Mouse (Mus musculus) erythroblast, embryonic 14.5 days (primary cell): ENCODE data around the gene Rreb1. TPM values are rescaled to one million over a fixed set of nuclear protein-coding genes. Genes with fewer than 3 reads are reported as not detected.

ENCODE experiments used
- H3K27me3 ChIP-seq: 2 replicates; pipeline ENCODE4 v1.6.1; 2012; ENCODE audit warnings: inconsistent platforms; ENCODE audit not compliant: control insufficient read depth
- H3K36me3 ChIP-seq: 2 replicates; pipeline ENCODE4 v1.6.1; 2012; ENCODE audit warnings: mild to moderate bottlenecking, inconsistent platforms; ENCODE audit not compliant: control insufficient read depth
- H3K4me1 ChIP-seq: 2 replicates; pipeline ENCODE4 v1.6.1; 2012; ENCODE audit warnings: inconsistent platforms; ENCODE audit not compliant: control insufficient read depth
- H3K4me3 ChIP-seq: replicated peaks from 2 replicates; pipeline ENCODE3; 2012; ENCODE audit warnings: moderate library complexity, mild to moderate bottlenecking, inconsistent platforms
- H3K9me3 ChIP-seq: 2 replicates; pipeline ENCODE4 v1.6.1; 2012; ENCODE audit warnings: low read length, inconsistent platforms, mixed read lengths; ENCODE audit not compliant: control insufficient read depth
- GATA1 ChIP-seq: IDR thresholded peaks from 2 replicates; pipeline ENCODE4 v1.6.1; 2012; ENCODE audit warnings: low read length, inconsistent platforms, mixed read lengths
- TAL1 ChIP-seq: IDR thresholded peaks from 3 replicates; pipeline ENCODE4 v1.6.1; 2012; ENCODE audit warnings: low read length, inconsistent platforms, mixed read lengths
- polyA plus RNA-seq: library from polyadenylated mRNA; stranded (reverse); fragments of >175 nt; gene quantifications from 2 replicates; pipeline ENCODE4 v1.2.3, GENCODE M21; 2012

Rreb1 gene
- polyA plus RNA-seq, 1 experiment: 0.60 TPM

GRCm38 (mm10) chr13:37860789-37861188, 82.6 kb downstream of the Rreb1 start:
- 0 out of 2 replicates have a peak, but pooled peaks cover 2% of the 10 kb centered on the region for H3K9me3 ChIP-seq
- TF ChIP-seq TAL1 (no peak), GATA1 (no peak)
- peaks cover 96% of the 10 kb centered on the region for H3K4me1 ChIP-seq
- peaks cover 22% of the 10 kb centered on the region for H3K36me3 ChIP-seq
- H3K4me3 ChIP-seq: peak overlapping the region; percentile 7
- H3K27me3 ChIP-seq: no peaks in the 10 kb centered on the region

DNA sequence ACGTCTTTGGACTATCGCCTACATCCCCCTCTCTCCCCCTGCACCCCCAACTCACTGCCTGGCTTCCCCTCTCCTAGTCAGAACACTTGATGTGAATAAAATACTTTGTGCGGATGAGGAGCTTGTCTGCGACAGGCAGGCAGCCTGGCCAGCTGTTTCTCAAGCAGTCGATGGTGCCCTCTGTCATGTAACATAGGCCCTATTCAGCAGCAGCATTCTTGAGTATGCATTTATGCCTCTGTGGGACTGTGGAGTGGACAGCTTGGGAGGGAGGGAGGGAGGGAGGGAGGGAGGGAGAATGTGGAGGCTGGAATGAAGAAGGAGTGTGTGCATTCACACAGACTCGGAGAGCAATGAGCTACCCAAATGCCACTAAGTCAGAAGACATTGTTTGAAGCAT, 84.3 kb downstream of the Rreb1 start:
- no peak overlapping the region for H3K4me3 ChIP-seq
- 0 out of 2 replicates have a peak, but pooled peaks cover 2% of the 10 kb centered on the region for H3K9me3 ChIP-seq
- peaks cover 25% of the 10 kb centered on the region for H3K36me3 ChIP-seq
- peaks cover 96% of the 10 kb centered on the region for H3K4me1 ChIP-seq
- H3K27me3 ChIP-seq: no peaks in the 10 kb centered on the region
- TF ChIP-seq TAL1 (no peak), GATA1 (no peak)

- Histone ChIP-seq H3K4me1 (peaks cover 98% of the 10 kb centered on the region), H3K4me3 (peak overlapping the region; percentile 39), H3K27me3 (no peaks in the 10 kb centered on the region), H3K36me3 (peaks cover 25% of the 10 kb centered on the region), H3K9me3 (0 out of 2 replicates have a peak, but pooled peaks cover 2% of the 10 kb centered on the region)
- TF ChIP-seq GATA1: peak; percentile 42; the same call in 1 of the 2 replicates
- TF ChIP-seq TAL1: no peak
These were observed 85.4 kb downstream of the Rreb1 start for GRCm38 (mm10) chr13:37863643-37864042.

DNA sequence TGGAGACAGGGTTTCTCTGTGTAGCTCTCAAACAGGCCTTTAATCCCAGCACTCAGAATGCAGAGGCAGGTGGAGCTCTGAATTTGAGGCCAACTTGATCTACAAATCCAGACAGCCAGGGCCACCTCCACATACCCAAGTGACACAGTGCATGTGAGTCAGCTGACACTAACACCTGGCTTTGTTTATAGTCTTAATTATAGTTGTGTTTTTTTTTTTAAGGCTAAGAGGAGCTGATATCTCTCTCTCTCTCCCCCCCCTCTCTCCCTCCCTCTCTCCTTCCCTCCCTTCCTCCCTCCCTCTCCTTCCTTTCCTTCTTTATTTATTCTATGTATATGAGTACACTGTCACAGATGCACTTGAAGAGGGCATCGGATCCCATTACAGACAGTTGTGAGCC, 86.5 kb downstream of the Rreb1 start:
- Histone ChIP-seq H3K9me3 (0 out of 2 replicates have a peak, but pooled peaks cover 2% of the 10 kb centered on the region), H3K4me1 (peaks cover 98% of the 10 kb centered on the region), H3K27me3 (no peaks in the 10 kb centered on the region), H3K4me3 (no peak overlapping the region), H3K36me3 (peaks cover 25% of the 10 kb centered on the region)
- no peak for TF ChIP-seq GATA1
- TF ChIP-seq TAL1: no peak

- H3K4me3 ChIP-seq: no peak overlapping the region
- peaks cover 97% of the 10 kb centered on the region for H3K4me1 ChIP-seq
- H3K36me3 ChIP-seq: peaks cover 22% of the 10 kb centered on the region
- H3K9me3 ChIP-seq: 0 out of 2 replicates have a peak, but pooled peaks cover 2% of the 10 kb centered on the region
- no peak for TF ChIP-seq GATA1
- TF ChIP-seq TAL1: no peak
- no peaks in the 10 kb centered on the region for H3K27me3 ChIP-seq
These were observed 88.1 kb downstream of the Rreb1 start for GRCm38 (mm10) chr13:37866296-37866695.

- H3K4me1 ChIP-seq: peaks cover 95% of the 10 kb centered on the region
- TF ChIP-seq GATA1 (no peak), TAL1 (no peak)
These were observed 88.6 kb downstream of the Rreb1 start for GRCm38 (mm10) chr13:37866846-37867245.

DNA sequence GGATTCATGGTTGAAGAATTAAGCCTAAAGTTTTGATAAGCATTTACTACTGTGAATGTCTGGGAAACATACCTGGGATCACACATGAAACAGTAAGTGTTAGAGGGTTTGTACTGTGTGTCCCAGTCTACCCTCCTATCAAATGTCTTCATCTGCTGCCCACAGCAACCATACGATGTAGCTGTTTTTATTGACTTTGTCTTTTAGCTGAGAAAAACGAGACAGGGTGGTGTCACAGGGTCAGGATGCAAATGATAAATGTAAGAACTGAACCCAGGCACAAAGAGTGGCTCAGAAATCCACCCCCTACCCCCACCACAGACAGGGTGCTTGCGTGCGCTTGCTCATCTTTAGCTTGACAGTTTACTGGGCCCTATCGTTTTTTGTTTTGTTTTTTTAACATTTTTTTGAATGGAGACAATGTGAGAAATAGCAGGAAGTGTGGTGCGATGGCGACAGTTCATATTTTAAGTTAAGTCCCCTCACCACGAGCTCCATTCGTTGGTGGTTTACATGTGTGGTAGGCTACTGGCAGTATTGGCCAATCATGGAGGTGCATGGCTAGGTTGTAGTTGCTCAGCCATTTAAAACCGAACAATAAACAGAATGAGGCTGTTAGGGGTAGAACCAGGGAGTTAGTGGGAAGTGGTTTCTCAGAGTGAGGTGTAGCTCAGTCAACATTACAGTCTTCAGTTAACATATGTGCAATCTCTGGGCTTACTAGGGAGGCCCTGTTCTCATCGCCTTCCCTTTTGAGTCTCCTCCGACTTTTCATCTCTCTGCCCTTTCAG, 92.1 kb downstream of the Rreb1 start:
- H3K4me1 ChIP-seq: peaks cover 95% of the 10 kb centered on the region
- H3K4me3 ChIP-seq: no peak overlapping the region
- TF ChIP-seq TAL1 (no peak), GATA1 (no peak)
- H3K9me3 ChIP-seq: no peaks in the 10 kb centered on the region
- peaks cover 5% of the 10 kb centered on the region for H3K36me3 ChIP-seq
- H3K27me3 ChIP-seq: no peaks in the 10 kb centered on the region

More at GRCm38 (mm10) chr13:37866846-37867245, 88.6 kb downstream of the Rreb1 start:
- 0 out of 2 replicates have a peak, but pooled peaks cover 2% of the 10 kb centered on the region for H3K9me3 ChIP-seq
- no peaks in the 10 kb centered on the region for H3K27me3 ChIP-seq
- peaks cover 17% of the 10 kb centered on the region for H3K36me3 ChIP-seq
- no peak overlapping the region for H3K4me3 ChIP-seq

DNA sequence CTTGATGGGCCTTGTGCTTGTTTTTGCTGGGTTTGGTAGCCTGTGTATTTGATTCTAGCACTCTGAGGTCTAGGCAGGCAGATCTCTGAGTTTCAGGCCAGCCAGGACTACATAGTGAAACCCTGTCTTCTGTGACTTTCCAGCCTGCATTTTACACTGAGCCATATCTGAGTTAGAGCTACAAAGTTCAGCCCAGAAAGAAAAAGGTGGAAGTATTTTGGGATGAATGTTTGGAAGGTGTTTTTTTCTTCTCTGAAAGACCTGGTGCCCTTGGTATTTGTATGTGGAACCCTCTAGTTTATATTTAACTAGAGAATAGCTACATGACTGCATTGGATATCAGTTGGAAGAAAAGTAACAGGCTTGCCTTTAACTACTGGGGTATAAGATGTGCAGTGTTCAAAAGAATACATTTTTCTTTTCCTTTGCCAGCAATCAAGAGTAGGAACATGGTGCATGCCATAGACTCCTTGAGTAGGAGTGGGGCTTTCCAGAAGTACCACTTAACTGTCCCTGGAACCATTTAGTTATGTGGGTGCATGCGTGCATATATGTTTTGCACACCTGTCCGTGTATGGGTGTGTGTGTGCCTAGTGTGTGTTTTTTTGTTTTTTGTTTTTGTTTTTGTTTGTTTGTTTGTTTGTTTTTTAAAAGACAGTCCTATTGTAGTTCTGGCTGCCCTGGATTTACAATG, 94.1 kb downstream of the Rreb1 start:
- no peak for TF ChIP-seq GATA1
- TF ChIP-seq TAL1: no peak
- H3K4me3 ChIP-seq: no peak overlapping the region
- H3K9me3 ChIP-seq: no peaks in the 10 kb centered on the region
- H3K4me1 ChIP-seq: peaks cover 92% of the 10 kb centered on the region
- no peaks in the 10 kb centered on the region for H3K27me3 ChIP-seq
- H3K36me3 ChIP-seq: no peaks in the 10 kb centered on the region; the same call in none of the 2 replicates

DNA sequence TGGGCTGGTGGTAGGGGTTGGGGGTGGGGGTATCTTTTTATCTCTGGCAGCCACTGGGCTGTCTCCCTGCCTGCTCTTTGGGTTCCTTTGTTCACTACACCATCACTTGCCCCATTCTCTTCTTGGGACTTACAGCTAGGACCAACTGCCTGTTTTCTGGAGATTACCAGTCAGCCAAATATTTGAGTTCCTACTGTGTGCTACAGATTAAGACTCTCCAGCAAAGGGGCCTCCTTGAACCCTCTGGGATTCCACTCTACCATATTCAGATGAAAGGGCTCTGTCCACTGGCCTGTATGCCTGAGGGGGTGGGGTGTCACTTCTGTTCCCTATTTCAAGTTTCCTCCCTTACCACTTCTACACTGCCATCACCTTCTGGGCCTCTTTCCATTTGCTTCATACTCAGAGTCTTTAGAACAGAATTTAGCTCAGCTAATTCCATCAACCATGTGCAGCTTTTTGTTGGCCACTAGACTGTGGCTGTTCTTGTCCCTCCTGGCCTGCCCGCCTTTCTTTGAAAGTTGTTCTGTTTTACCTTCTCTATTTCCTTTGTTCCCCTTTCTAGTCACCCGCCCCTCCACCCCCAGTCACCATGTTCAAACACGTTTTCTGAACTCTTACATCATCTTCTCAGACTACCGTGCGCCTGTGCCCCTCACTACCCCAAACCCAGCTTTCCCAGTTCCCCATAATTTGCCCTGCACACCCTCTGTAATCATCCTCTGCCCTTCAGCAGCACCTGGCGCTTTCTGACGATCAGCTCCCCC, 95.1 kb downstream of the Rreb1 start:
- Histone ChIP-seq H3K27me3 (no peaks in the 10 kb centered on the region), H3K9me3 (no peaks in the 10 kb centered on the region), H3K4me1 (peaks cover 91% of the 10 kb centered on the region), H3K36me3 (no peaks in the 10 kb centered on the region; the same call in none of the 2 replicates), H3K4me3 (no peak overlapping the region)
- no peak for TF ChIP-seq TAL1
